Mouse (Mus musculus): ENCODE data around the gene Rpl9-ps1. TPM values are rescaled to one million over a fixed set of nuclear protein-coding genes. Genes with fewer than 3 reads are reported as not detected.

Gene Rpl9-ps1
- polyA plus RNA-seq, 1 experiment from 2014 or later: not detected

- WGBS: 69% methylated on average over 3 of the region's 3 CpGs
- H3K27ac ChIP-seq (replicated peaks in 1 of 2; ENCODE audit: control insufficient read depth in 1 of 2, insufficient read depth in 1 of 2, low read depth in 2 of 2, low read length in 2 of 2): no peak overlapping the region
Observed at GRCm38 (mm10) chr11:83657508-83657907, 12.1 kb upstream of the Rpl9-ps1 start.

GRCm38 (mm10) chr11:83654606-83655005 lies 9.2 kb upstream of the Rpl9-ps1 start:
- Histone ChIP-seq H3K9ac (ENCODE audit: low read length) (no peak overlapping the region), H3K4me1 (ENCODE audit: control insufficient read depth in 2 of 2, insufficient read depth in 2 of 2, low read length in 2 of 2) (peaks cover 0 to 6% of the 10 kb centered on the region in 2 experiments; a peak in 2 of 4 replicates), H3K4me2 (ENCODE audit: low read length) (no peak overlapping the region), H3K36me3 (ENCODE audit: control insufficient read depth, insufficient read depth, low read length) (no peaks in the 10 kb centered on the region), H3K9me3 (ENCODE audit: control insufficient read depth, low read length) (no peaks in the 10 kb centered on the region), H3K4me3 (ENCODE audit: control insufficient read depth in 1 of 2, insufficient read depth in 1 of 2, low read depth in 1 of 2, low read length in 2 of 2) (no peak overlapping the region), H3K27me3 (ENCODE audit: control insufficient read depth, insufficient read depth, low read length) (no peaks in the 10 kb centered on the region), H3K27ac (replicated peaks in 1 of 2; ENCODE audit: control insufficient read depth in 1 of 2, insufficient read depth in 1 of 2, low read depth in 2 of 2, low read length in 2 of 2) (no peak overlapping the region)
- no peak for ATAC-seq (ENCODE audit: insufficient number of reproducible peaks, insufficient read depth, low FRiP score, low read depth)
- WGBS: 78% methylated on average over 8 of the region's 8 CpGs

More at GRCm38 (mm10) chr11:83657508-83657907, 12.1 kb upstream of the Rpl9-ps1 start:
- peaks cover 0 to 6% of the 10 kb centered on the region in 2 experiments; a peak in 2 of 4 replicates for H3K4me1 ChIP-seq (ENCODE audit: control insufficient read depth in 2 of 2, insufficient read depth in 2 of 2, low read length in 2 of 2)
- H3K4me3 ChIP-seq (ENCODE audit: control insufficient read depth in 1 of 2, insufficient read depth in 1 of 2, low read depth in 1 of 2, low read length in 2 of 2): no peak overlapping the region
- no peaks in the 10 kb centered on the region for H3K36me3 ChIP-seq (ENCODE audit: control insufficient read depth, insufficient read depth, low read length)
- H3K4me2 ChIP-seq (ENCODE audit: low read length): no peak overlapping the region
- no peak for ATAC-seq (ENCODE audit: insufficient number of reproducible peaks, insufficient read depth, low FRiP score, low read depth)
- no peak overlapping the region for H3K9ac ChIP-seq (ENCODE audit: low read length)
- no peaks in the 10 kb centered on the region for H3K9me3 ChIP-seq (ENCODE audit: control insufficient read depth, low read length)
- no peaks in the 10 kb centered on the region for H3K27me3 ChIP-seq (ENCODE audit: control insufficient read depth, insufficient read depth, low read length)

GRCm38 (mm10) chr11:83649305-83649841 lies 4.0 kb upstream of the Rpl9-ps1 start, which contains the start of gene Ccl3:
Gene Ccl3 (minus strand): TSS chr11:83649355.
- H3K27me3 ChIP-seq (ENCODE audit: control insufficient read depth, insufficient read depth, low read length): no peaks in the 10 kb centered on the region
- no peak within 1 kb of the TSS for H3K27ac ChIP-seq (replicated peaks in 1 of 2; ENCODE audit: control insufficient read depth in 1 of 2, insufficient read depth in 1 of 2, low read depth in 2 of 2, low read length in 2 of 2)
- H3K4me2 ChIP-seq (ENCODE audit: low read length): no peak within 1 kb of the TSS
- H3K9me3 ChIP-seq (ENCODE audit: control insufficient read depth, low read length): 0 out of 2 replicates have a peak, but pooled peaks cover 3% of the 10 kb centered on the region
- H3K4me3 ChIP-seq (ENCODE audit: control insufficient read depth in 1 of 2, insufficient read depth in 1 of 2, low read depth in 1 of 2, low read length in 2 of 2): no peak within 1 kb of the TSS
- WGBS: 58% methylated on average over 8 of the region's 8 CpGs
- no peak for ATAC-seq (ENCODE audit: insufficient number of reproducible peaks, insufficient read depth, low FRiP score, low read depth)
- H3K36me3 ChIP-seq (ENCODE audit: control insufficient read depth, insufficient read depth, low read length): no peaks in the 10 kb centered on the region
- H3K4me1 ChIP-seq (ENCODE audit: control insufficient read depth in 2 of 2, insufficient read depth in 2 of 2, low read length in 2 of 2): peaks cover 0 to 6% of the 10 kb centered on the region in 2 experiments; a peak in 2 of 4 replicates
- H3K9ac ChIP-seq (ENCODE audit: low read length): no peak within 1 kb of the TSS

GRCm38 (mm10) chr11:83646356-83647149 lies 1.1 kb upstream of the Rpl9-ps1 start:
- Histone ChIP-seq H3K27ac (replicated peaks in 1 of 2; ENCODE audit: control insufficient read depth in 1 of 2, insufficient read depth in 1 of 2, low read depth in 2 of 2, low read length in 2 of 2) (no peak overlapping the region), H3K9ac (ENCODE audit: low read length) (no peak overlapping the region), H3K27me3 (ENCODE audit: control insufficient read depth, insufficient read depth, low read length) (no peaks in the 10 kb centered on the region), H3K4me2 (ENCODE audit: low read length) (no peak overlapping the region), H3K4me1 (ENCODE audit: control insufficient read depth in 2 of 2, insufficient read depth in 2 of 2, low read length in 2 of 2) (no peaks in the 10 kb centered on the region), H3K4me3 (ENCODE audit: control insufficient read depth in 1 of 2, insufficient read depth in 1 of 2, low read depth in 1 of 2, low read length in 2 of 2) (no peak overlapping the region), H3K36me3 (ENCODE audit: control insufficient read depth, insufficient read depth, low read length) (no peaks in the 10 kb centered on the region), H3K9me3 (ENCODE audit: control insufficient read depth, low read length) (0 out of 2 replicates have a peak, but pooled peaks cover 3% of the 10 kb centered on the region)
- WGBS: 87% methylated on average over 6 of the region's 6 CpGs
- ATAC-seq (ENCODE audit: insufficient number of reproducible peaks, insufficient read depth, low FRiP score, low read depth): no peak

- Histone ChIP-seq H3K36me3 (ENCODE audit: control insufficient read depth, insufficient read depth, low read length) (no peaks in the 10 kb centered on the region), H3K4me3 (ENCODE audit: control insufficient read depth in 1 of 2, insufficient read depth in 1 of 2, low read depth in 1 of 2, low read length in 2 of 2) (no peak overlapping the region), H3K4me1 (ENCODE audit: control insufficient read depth in 2 of 2, insufficient read depth in 2 of 2, low read length in 2 of 2) (peaks cover 0 to 2% of the 10 kb centered on the region in 2 experiments; a peak in 1 of 4 replicates), H3K4me2 (ENCODE audit: low read length) (no peak overlapping the region), H3K27ac (replicated peaks in 1 of 2; ENCODE audit: control insufficient read depth in 1 of 2, insufficient read depth in 1 of 2, low read depth in 2 of 2, low read length in 2 of 2) (no peak overlapping the region), H3K9ac (ENCODE audit: low read length) (no peak overlapping the region), H3K27me3 (ENCODE audit: control insufficient read depth, insufficient read depth, low read length) (no peaks in the 10 kb centered on the region), H3K9me3 (ENCODE audit: control insufficient read depth, low read length) (0 out of 2 replicates have a peak, but pooled peaks cover 3% of the 10 kb centered on the region)
- ATAC-seq (ENCODE audit: insufficient number of reproducible peaks, insufficient read depth, low FRiP score, low read depth): no peak
- WGBS: 55% methylated on average over 2 of the region's 2 CpGs
Observed at GRCm38 (mm10) chr11:83641216-83641615, 4.2 kb downstream of the Rpl9-ps1 start.

- 73% methylated on average over 5 of the region's 5 CpGs for WGBS
- Histone ChIP-seq H3K4me1 (ENCODE audit: control insufficient read depth in 2 of 2, insufficient read depth in 2 of 2, low read length in 2 of 2) (peaks cover 0 to 2% of the 10 kb centered on the region in 2 experiments; a peak in 1 of 4 replicates), H3K36me3 (ENCODE audit: control insufficient read depth, insufficient read depth, low read length) (no peaks in the 10 kb centered on the region), H3K4me2 (ENCODE audit: low read length) (no peak overlapping the region), H3K27ac (replicated peaks in 1 of 2; ENCODE audit: control insufficient read depth in 1 of 2, insufficient read depth in 1 of 2, low read depth in 2 of 2, low read length in 2 of 2) (no peak overlapping the region), H3K9me3 (ENCODE audit: control insufficient read depth, low read length) (no peaks in the 10 kb centered on the region), H3K4me3 (ENCODE audit: control insufficient read depth in 1 of 2, insufficient read depth in 1 of 2, low read depth in 1 of 2, low read length in 2 of 2) (no peak overlapping the region), H3K9ac (ENCODE audit: low read length) (no peak overlapping the region), H3K27me3 (ENCODE audit: control insufficient read depth, insufficient read depth, low read length) (no peaks in the 10 kb centered on the region)
- ATAC-seq (ENCODE audit: insufficient number of reproducible peaks, insufficient read depth, low FRiP score, low read depth): no peak
Observed at GRCm38 (mm10) chr11:83640141-83640540, 5.3 kb downstream of the Rpl9-ps1 start.

GRCm38 (mm10) chr11:83639533-83639932 lies 5.9 kb downstream of the Rpl9-ps1 start:
- H3K4me2 ChIP-seq (ENCODE audit: low read length): no peak overlapping the region
- H3K9me3 ChIP-seq (ENCODE audit: control insufficient read depth, low read length): no peaks in the 10 kb centered on the region
- ATAC-seq (ENCODE audit: insufficient number of reproducible peaks, insufficient read depth, low FRiP score, low read depth): no peak
- WGBS: 61% methylated on average over 3 of the region's 3 CpGs
- no peak overlapping the region for H3K9ac ChIP-seq (ENCODE audit: low read length)
- H3K36me3 ChIP-seq (ENCODE audit: control insufficient read depth, insufficient read depth, low read length): no peaks in the 10 kb centered on the region
- peaks cover 0 to 2% of the 10 kb centered on the region in 2 experiments; a peak in 1 of 4 replicates for H3K4me1 ChIP-seq (ENCODE audit: control insufficient read depth in 2 of 2, insufficient read depth in 2 of 2, low read length in 2 of 2)
- no peak overlapping the region for H3K4me3 ChIP-seq (ENCODE audit: control insufficient read depth in 1 of 2, insufficient read depth in 1 of 2, low read depth in 1 of 2, low read length in 2 of 2)
- no peaks in the 10 kb centered on the region for H3K27me3 ChIP-seq (ENCODE audit: control insufficient read depth, insufficient read depth, low read length)
- H3K27ac ChIP-seq (replicated peaks in 1 of 2; ENCODE audit: control insufficient read depth in 1 of 2, insufficient read depth in 1 of 2, low read depth in 2 of 2, low read length in 2 of 2): no peak overlapping the region

Data from heart, embryonic 14.5 days (tissue).